In the genomic region with DNA sequence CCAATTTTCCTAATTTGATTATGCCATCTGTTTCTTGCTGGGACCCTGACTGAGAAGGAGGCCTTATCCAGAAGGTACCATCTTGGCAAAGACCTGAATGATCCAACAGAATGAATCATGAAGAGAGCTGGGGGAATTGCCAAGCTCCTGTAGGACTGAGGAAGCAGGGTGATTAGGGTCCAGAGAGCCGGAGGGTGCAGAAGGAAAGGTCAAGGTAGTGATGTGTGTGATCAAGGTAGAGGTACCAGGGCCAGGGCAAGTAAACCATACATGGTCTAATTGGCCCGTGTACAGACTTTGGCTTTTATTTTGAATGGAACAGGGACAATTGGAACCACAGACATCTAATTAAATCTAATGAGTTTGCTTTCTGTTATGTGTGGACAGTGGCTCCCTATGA, we compare ENCODE assay signal across 23 mouse cellular contexts. TPM values are rescaled to one million over a fixed set of nuclear protein-coding genes. Genes with fewer than 3 reads are reported as not detected.
DNase-seq lines count a peak whose midpoint lies in the region; ATAC-seq lines count a peak whose summit lies in the region.
"Had no signal": no experiment of that assay in that cellular context is flagged by ENCODE, and none has a peak within 500 bp of the region (broad histone marks: within the 10 kb centered on the region; RNA-seq: fewer than 3 reads in every experiment).

No protein-coding gene starts in this region.

- no peak overlapping the region for H3K4me2 ChIP-seq in hindbrain, embryonic 12.5 days (replicated peaks)
- H3K4me2 ChIP-seq: embryonic facial prominence, embryonic 15.5 days; neural tube, embryonic 13.5 days had no signal

- peak; percentile 43 for ATAC-seq in cerebellum, adult (ENCODE audit: insufficient number of reproducible peaks, low FRiP score, low TSS enrichment)
- ATAC-seq in hindbrain, embryonic 12.5 days (ENCODE audit: low FRiP score), result no peak
- ATAC-seq: CD4-positive, CD25-positive, alpha-beta regulatory T cell, adult 4 months; inflammation-experienced regulatory T-cells, adult 6 months; Patski had no signal

- 87% methylated on average over 2 of the region's 2 CpGs for whole genome bisulfite sequencing in hindbrain, embryonic 12.5 days

- H3K36me3 ChIP-seq in hindbrain, embryonic 12.5 days, result no peaks in the 10 kb centered on the region
- H3K36me3 ChIP-seq: embryonic facial prominence, embryonic 15.5 days; heart, embryonic 10.5 days; neural tube, embryonic 13.5 days had no signal

- H3K27me3 ChIP-seq in hindbrain, embryonic 12.5 days, result no peaks in the 10 kb centered on the region
- H3K27me3 ChIP-seq: embryonic facial prominence, embryonic 15.5 days; neural tube, embryonic 13.5 days; Patski had no signal

- H3K4me3 ChIP-seq in hindbrain, embryonic 12.5 days, result no peak overlapping the region
- H3K4me3 ChIP-seq: embryonic facial prominence, embryonic 15.5 days; heart, embryonic 10.5 days; myocyte; neural tube, embryonic 13.5 days had no signal

- H3K4me1 ChIP-seq in hindbrain, embryonic 12.5 days, result peaks cover 7% of the 10 kb centered on the region; the same call in 1 of the 2 replicates

- no peaks in the 10 kb centered on the region; the same call in 1 of the 2 replicates for H3K9me3 ChIP-seq in hindbrain, embryonic 12.5 days (replicated peaks)
- H3K9me3 ChIP-seq: embryonic facial prominence, embryonic 15.5 days; heart, embryonic 10.5 days; neural tube, embryonic 13.5 days had no signal

- no peak overlapping the region for H3K9ac ChIP-seq in hindbrain, embryonic 12.5 days
- H3K9ac ChIP-seq: embryonic facial prominence, embryonic 15.5 days; neural tube, embryonic 13.5 days had no signal

- no peak overlapping the region for H3K27ac ChIP-seq in hindbrain, embryonic 12.5 days
- H3K27ac ChIP-seq: embryonic facial prominence, embryonic 15.5 days; heart, embryonic 10.5 days; kidney, postnatal 0 days; neural tube, embryonic 13.5 days had no signal

- DNase-seq in cerebellum, postnatal 4 days (ENCODE audit: low spot score in 2 of 2), result no peak
- DNase-seq in 3134 (ENCODE audit: extremely low read depth, insufficient read length, low spot score), result peak; percentile 9
- DNase-seq in cerebellum, adult 11 months, result peak; percentile 53
- peak; percentile 76 for DNase-seq in cerebellum, adult 9-11 months
- no peak for DNase-seq in urinary bladder, postnatal 14 days (ENCODE audit: low spot score)
- DNase-seq in c-Kit-positive CD71-positive TER-119-positive erythroid progenitor cells, embryonic 14.5 days (ENCODE audit: low spot score), result no peak
- DNase-seq: kidney, adult 2 months; lung, postnatal 4 days; midbrain, embryonic 14.5 days; retina, postnatal 1 day; right cerebral cortex, postnatal 25 days; spleen, adult 18-20 months; thymus, postnatal 25 days had no signal

RNA-seq across cellular contexts. Expression of a gene that starts 4.1 kb away (rescaled TPM):
- 13.2 and 13.7 TPM in 2 replicates for polyA plus RNA-seq in hindbrain, embryonic 12.5 days (2016; fragmentation: Nextera tagmentation; extraction: Ambion mirVana)

RNA-seq across cellular contexts. Expression of a gene that starts 57.2 kb away (rescaled TPM):
- 89.8 and 103 TPM in 2 replicates for polyA plus RNA-seq in hindbrain, embryonic 12.5 days (2016; fragmentation: Nextera tagmentation; extraction: Ambion mirVana)

Comparison
In these comparisons a context has a peak if more than half of its experiments do, and no peak if none do; other contexts are left out.
1. DNase-seq: peak in 3134 (single experiment), cerebellum, adult 11 months (single experiment) and cerebellum, adult 9-11 months (single experiment); none in cerebellum, postnatal 4 days (0 of 2), urinary bladder, postnatal 14 days (single experiment) and c-Kit-positive CD71-positive TER-119-positive erythroid progenitor cells, embryonic 14.5 days (single experiment).